19 mouse cellular contexts compared by ENCODE assay signal in the genomic region with DNA sequence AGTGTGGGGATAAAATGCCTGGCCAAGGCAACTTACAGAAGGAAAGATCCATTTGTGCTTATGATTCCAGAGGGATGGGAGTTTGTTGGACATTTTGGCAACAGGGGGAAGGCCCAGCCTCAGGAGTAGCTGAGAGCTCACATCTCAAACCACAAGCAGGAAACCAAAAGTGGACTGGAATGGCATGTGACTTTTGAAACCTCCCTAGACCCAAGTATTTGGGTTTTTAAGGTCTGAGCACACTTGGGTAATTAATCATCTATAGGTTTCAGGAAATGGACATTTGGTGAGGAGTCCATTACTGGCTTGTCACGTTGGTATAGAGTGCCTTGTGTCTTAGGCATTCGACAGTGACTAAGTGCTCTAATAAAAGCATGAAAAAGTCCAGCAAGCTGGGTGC. TPM values are rescaled to one million over a fixed set of nuclear protein-coding genes. Genes with fewer than 3 reads are reported as not detected.
A peak's percentile ranks its signal among the peaks of the same experiment; 100 is the strongest.
DNase-seq lines count a peak whose midpoint lies in the region; ATAC-seq and TF ChIP-seq lines count a peak whose summit lies in the region.
"Had no signal": no experiment of that assay in that cellular context is flagged by ENCODE, and none has a peak within 500 bp of the region (broad histone marks: within the 10 kb centered on the region; RNA-seq: fewer than 3 reads in every experiment).

No protein-coding gene starts in this region.

- H3K4me3 ChIP-seq in intestine, embryonic 14.5 days (ENCODE audit: low read depth, low read length): no peak overlapping the region
- no peak overlapping the region for H3K4me3 ChIP-seq in intestine, embryonic 16.5 days (ENCODE audit: low read length)
- H3K4me3 ChIP-seq in bone marrow macrophage, adult 2 months (ENCODE audit: insufficient read depth, low read length): 0 out of 2 replicates have a peak overlapping the region, but pooled peaks have one; percentile 14
- H3K4me3 ChIP-seq in limb, embryonic 10.5 days: no peak overlapping the region
- H3K4me3 ChIP-seq in forebrain, embryonic 10.5 days: no peak overlapping the region
- H3K4me3 ChIP-seq in midbrain, embryonic 11.5 days (ENCODE audit: low read depth, low read length): no peak overlapping the region
- no peak overlapping the region for H3K4me3 ChIP-seq in hindbrain, postnatal 0 days (ENCODE audit: low read length)
- H3K4me3 ChIP-seq: embryonic facial prominence, embryonic 10.5 days; heart, embryonic 13.5 days; hindbrain, embryonic 13.5 days had no signal

- TF ChIP-seq POLR2A in bone marrow macrophage, adult 2 months (IDR thresholded peaks at IDR 0.05; ENCODE audit: borderline replicate concordance, low read depth, low read length): no peak

- no peaks in the 10 kb centered on the region for H3K27me3 ChIP-seq in intestine, embryonic 14.5 days (replicated peaks; ENCODE audit: control insufficient read depth, insufficient read depth, low read length)
- H3K27me3 ChIP-seq in intestine, embryonic 16.5 days (replicated peaks; ENCODE audit: control insufficient read depth, insufficient read depth, low read length): no peaks in the 10 kb centered on the region
- no peaks in the 10 kb centered on the region for H3K27me3 ChIP-seq in limb, embryonic 10.5 days (ENCODE audit: low read depth, poor library complexity, severe bottlenecking)
- no peaks in the 10 kb centered on the region for H3K27me3 ChIP-seq in splenic B cell, adult 2 months (ENCODE audit: control insufficient read depth, insufficient read depth, low read length, poor library complexity, severe bottlenecking)
- no peaks in the 10 kb centered on the region for H3K27me3 ChIP-seq in forebrain, embryonic 10.5 days (ENCODE audit: poor library complexity, severe bottlenecking)
- no peaks in the 10 kb centered on the region for H3K27me3 ChIP-seq in midbrain, embryonic 11.5 days (ENCODE audit: control insufficient read depth, insufficient read depth, low read length)
- no peaks in the 10 kb centered on the region for H3K27me3 ChIP-seq in hindbrain, postnatal 0 days (ENCODE audit: insufficient read depth, low read length)
- H3K27me3 ChIP-seq: heart, embryonic 13.5 days; hindbrain, embryonic 13.5 days had no signal

- peak; percentile 15 for DNase-seq in intestine, embryonic 14.5 days (ENCODE audit: low spot score)
- DNase-seq in limb, embryonic 10.5 days (ENCODE audit: low spot score): peak; percentile 24
- peak; percentile 23 for DNase-seq in splenic B cell, adult 2 months (ENCODE audit: low read depth, low spot score)
- no peak for DNase-seq in forebrain, embryonic 10.5 days (ENCODE audit: extremely low spot score, low spot score)
- DNase-seq in midbrain, embryonic 11.5 days (ENCODE audit: low spot score, missing footprints): no peak
- no peak for DNase-seq in hindbrain, postnatal 0 days (ENCODE audit: low spot score)
- DNase-seq: adrenal gland, postnatal 14 days; cerebellum, adult 18-20 months; cerebellum, adult 9-11 months; cerebellum, postnatal 36 days; heart, postnatal 36 days had no signal

- H3K9me3 ChIP-seq in intestine, embryonic 14.5 days (ENCODE audit: control insufficient read depth, low read length): no peaks in the 10 kb centered on the region
- H3K9me3 ChIP-seq in intestine, embryonic 16.5 days (ENCODE audit: control insufficient read depth, low read length): no peaks in the 10 kb centered on the region
- no peaks in the 10 kb centered on the region for H3K9me3 ChIP-seq in limb, embryonic 10.5 days (replicated peaks)
- no peaks in the 10 kb centered on the region for H3K9me3 ChIP-seq in forebrain, embryonic 10.5 days
- no peaks in the 10 kb centered on the region for H3K9me3 ChIP-seq in midbrain, embryonic 11.5 days (ENCODE audit: control insufficient read depth, low read length)
- H3K9me3 ChIP-seq in hindbrain, postnatal 0 days (ENCODE audit: low read length): no peaks in the 10 kb centered on the region
- H3K9me3 ChIP-seq: embryonic facial prominence, embryonic 10.5 days; heart, embryonic 13.5 days; hindbrain, embryonic 13.5 days had no signal

- WGBS in intestine, embryonic 14.5 days: 59% methylated on average over 2 of the region's 2 CpGs
- 62% methylated on average over 2 of the region's 2 CpGs for WGBS in intestine, embryonic 16.5 days
- WGBS in limb, embryonic 10.5 days: 78% methylated on average over 2 of the region's 2 CpGs
- 89% methylated on average over 2 of the region's 2 CpGs for WGBS in forebrain, embryonic 10.5 days
- WGBS in midbrain, embryonic 11.5 days: 78% methylated on average over 2 of the region's 2 CpGs
- 77% methylated on average over 2 of the region's 2 CpGs for WGBS in hindbrain, postnatal 0 days

- TF ChIP-seq CTCF in bone marrow macrophage, adult 2 months (IDR thresholded peaks at IDR 0.05; ENCODE audit: low read depth, low read length): no peak
- TF ChIP-seq CTCF in hindbrain, postnatal 0 days (IDR thresholded peaks at IDR 0.05; ENCODE audit: low read depth): no peak

- ATAC-seq in intestine, embryonic 14.5 days (replicated peaks; ENCODE audit: low FRiP score, low TSS enrichment, low read depth): no peak
- ATAC-seq in intestine, embryonic 16.5 days: no peak
- no peak for ATAC-seq in midbrain, embryonic 11.5 days (ENCODE audit: low FRiP score)
- ATAC-seq in hindbrain, postnatal 0 days: no peak
- ATAC-seq: forebrain, embryonic 14.5 days; intestine, postnatal 0 days had no signal

- no peaks in the 10 kb centered on the region for H3K4me1 ChIP-seq in intestine, embryonic 14.5 days (replicated peaks; ENCODE audit: control insufficient read depth, insufficient read depth, low read length)
- 0 out of 2 replicates have a peak, but pooled peaks cover 2% of the 10 kb centered on the region for H3K4me1 ChIP-seq in intestine, embryonic 16.5 days (ENCODE audit: control insufficient read depth, insufficient read depth, low read length)
- peaks cover 48% of the 10 kb centered on the region for H3K4me1 ChIP-seq in bone marrow macrophage, adult 2 months (ENCODE audit: control insufficient read depth, insufficient read depth, low read length)
- peaks cover 15% of the 10 kb centered on the region for H3K4me1 ChIP-seq in limb, embryonic 10.5 days
- H3K4me1 ChIP-seq in forebrain, embryonic 10.5 days: peaks cover 13% of the 10 kb centered on the region
- H3K4me1 ChIP-seq in midbrain, embryonic 11.5 days (ENCODE audit: control insufficient read depth, insufficient read depth, low read length): no peaks in the 10 kb centered on the region
- no peaks in the 10 kb centered on the region for H3K4me1 ChIP-seq in hindbrain, postnatal 0 days (ENCODE audit: insufficient read depth, low read length)
- H3K4me1 ChIP-seq: embryonic facial prominence, embryonic 10.5 days; heart, embryonic 13.5 days; hindbrain, embryonic 13.5 days had no signal

- H3K4me2 ChIP-seq in intestine, embryonic 14.5 days (ENCODE audit: low read length): no peak overlapping the region
- H3K4me2 ChIP-seq in intestine, embryonic 16.5 days (ENCODE audit: low read depth, low read length): no peak overlapping the region
- no peak overlapping the region for H3K4me2 ChIP-seq in midbrain, embryonic 11.5 days
- H3K4me2 ChIP-seq in hindbrain, postnatal 0 days (ENCODE audit: low read depth, low read length): no peak overlapping the region
- H3K4me2 ChIP-seq: heart, embryonic 13.5 days; hindbrain, embryonic 13.5 days had no signal

- H3K9ac ChIP-seq in intestine, embryonic 14.5 days (ENCODE audit: low read length): no peak overlapping the region
- no peak overlapping the region for H3K9ac ChIP-seq in intestine, embryonic 16.5 days (ENCODE audit: low read depth, low read length)
- no peak overlapping the region for H3K9ac ChIP-seq in midbrain, embryonic 11.5 days (ENCODE audit: low read length)
- no peak overlapping the region for H3K9ac ChIP-seq in hindbrain, postnatal 0 days (replicated peaks; ENCODE audit: low read length)
- H3K9ac ChIP-seq: heart, embryonic 13.5 days; hindbrain, embryonic 13.5 days had no signal

- H3K27ac ChIP-seq in intestine, embryonic 14.5 days (ENCODE audit: low read depth): no peak overlapping the region
- H3K27ac ChIP-seq in intestine, embryonic 16.5 days (ENCODE audit: low read length): no peak overlapping the region
- peak overlapping the region; percentile 94 for H3K27ac ChIP-seq in bone marrow macrophage, adult 2 months (ENCODE audit: insufficient read depth, low read depth, low read length)
- H3K27ac ChIP-seq in limb, embryonic 10.5 days: no peak overlapping the region
- no peak overlapping the region for H3K27ac ChIP-seq in forebrain, embryonic 10.5 days
- H3K27ac ChIP-seq in midbrain, embryonic 11.5 days (ENCODE audit: low read depth, low read length): no peak overlapping the region
- no peak overlapping the region for H3K27ac ChIP-seq in hindbrain, postnatal 0 days
- H3K27ac ChIP-seq: embryonic facial prominence, embryonic 10.5 days; heart, embryonic 13.5 days; hindbrain, embryonic 13.5 days had no signal

- H3K36me3 ChIP-seq in intestine, embryonic 14.5 days (ENCODE audit: control insufficient read depth, insufficient read depth, low read length): no peaks in the 10 kb centered on the region
- H3K36me3 ChIP-seq in intestine, embryonic 16.5 days (ENCODE audit: control insufficient read depth, insufficient read depth, low read length): no peaks in the 10 kb centered on the region
- H3K36me3 ChIP-seq in limb, embryonic 10.5 days: no peaks in the 10 kb centered on the region
- H3K36me3 ChIP-seq in splenic B cell, adult 2 months (ENCODE audit: control insufficient read depth, insufficient read depth, low read length, poor library complexity, severe bottlenecking): no peaks in the 10 kb centered on the region
- no peaks in the 10 kb centered on the region for H3K36me3 ChIP-seq in forebrain, embryonic 10.5 days (replicated peaks)
- no peaks in the 10 kb centered on the region for H3K36me3 ChIP-seq in midbrain, embryonic 11.5 days (ENCODE audit: control insufficient read depth, insufficient read depth, low read length)
- H3K36me3 ChIP-seq in hindbrain, postnatal 0 days (ENCODE audit: insufficient read depth, low read length): no peaks in the 10 kb centered on the region
- H3K36me3 ChIP-seq: embryonic facial prominence, embryonic 10.5 days; heart, embryonic 13.5 days; hindbrain, embryonic 13.5 days had no signal

RNA-seq across cellular contexts. Expression of a gene that starts 42.4 kb away (rescaled TPM):
- 0.37 and 0.39 TPM in 2 replicates for polyA plus RNA-seq in intestine, embryonic 14.5 days (2014; fragmentation: Nextera tagmentation; extraction: Ambion mirVana)
- 0.64 TPM in 2 replicates for polyA plus RNA-seq in intestine, embryonic 16.5 days (2015; fragmentation: Nextera tagmentation; extraction: Ambion mirVana)
- 27.7 and 28.3 TPM in 2 replicates for polyA plus RNA-seq in bone marrow macrophage, adult 2 months (2012; ENCODE audit: insufficient read depth, insufficient read length, missing spikeins)
- 0.13 and 0.44 TPM in 2 replicates for polyA plus RNA-seq in limb, embryonic 10.5 days (2016; fragmentation: Nextera tagmentation; extraction: Ambion mirVana)
- polyA plus RNA-seq in forebrain, embryonic 10.5 days (2016; fragmentation: Nextera tagmentation; extraction: Ambion mirVana): 0.16 and 0.38 TPM in 2 replicates
- 0.15 and 0.18 TPM in 2 replicates for polyA plus RNA-seq in midbrain, embryonic 11.5 days (2014; fragmentation: Nextera tagmentation; extraction: Ambion mirVana)
- 1.8 and 3.7 TPM in 2 replicates for total RNA-seq in hindbrain, postnatal 0 days (2014; rRNA removed)
- 1.9 and 2.4 TPM in 2 replicates for polyA plus RNA-seq in hindbrain, postnatal 0 days (2015; fragmentation: Nextera tagmentation; extraction: Ambion mirVana)
- total RNA-seq: MEL had no signal

Comparison
In these comparisons a context has a peak if more than half of its experiments do, and no peak if none do; other contexts are left out.
1. DNase-seq: peak in intestine, embryonic 14.5 days (single experiment), limb, embryonic 10.5 days (single experiment) and splenic B cell, adult 2 months (single experiment); none in forebrain, embryonic 10.5 days (single experiment), midbrain, embryonic 11.5 days (single experiment) and hindbrain, postnatal 0 days (single experiment).